Mouse (Mus musculus) ES-Bruce4 (cell line): ENCODE measurements around the gene Akr1b7.

Experiments
- CTCF ChIP-seq: IDR thresholded peaks from one replicate; pipeline ENCODE4 v1.8.1; 2011; ENCODE audit warnings: low read depth, low read length
- EP300 ChIP-seq: IDR thresholded peaks from 2 replicates; pipeline ENCODE4 v1.6.1; 2011; ENCODE audit warnings: low read depth, low read length; ENCODE audit not compliant: insufficient read depth
- POLR2A ChIP-seq: IDR thresholded peaks from one replicate; pipeline ENCODE4 v1.8.1; 2011; ENCODE audit warnings: low read length; ENCODE audit not compliant: insufficient read depth

GRCm38 (mm10) chr6:34459456-34459855 lies 47.3 kb downstream of the Akr1b7 start:
- TF ChIP-seq POLR2A: no peak
- TF ChIP-seq CTCF: no peak
- TF ChIP-seq EP300: no peak
